Mouse (Mus musculus): ENCODE results near the gene Nup205.

Gene Nup205

DNA sequence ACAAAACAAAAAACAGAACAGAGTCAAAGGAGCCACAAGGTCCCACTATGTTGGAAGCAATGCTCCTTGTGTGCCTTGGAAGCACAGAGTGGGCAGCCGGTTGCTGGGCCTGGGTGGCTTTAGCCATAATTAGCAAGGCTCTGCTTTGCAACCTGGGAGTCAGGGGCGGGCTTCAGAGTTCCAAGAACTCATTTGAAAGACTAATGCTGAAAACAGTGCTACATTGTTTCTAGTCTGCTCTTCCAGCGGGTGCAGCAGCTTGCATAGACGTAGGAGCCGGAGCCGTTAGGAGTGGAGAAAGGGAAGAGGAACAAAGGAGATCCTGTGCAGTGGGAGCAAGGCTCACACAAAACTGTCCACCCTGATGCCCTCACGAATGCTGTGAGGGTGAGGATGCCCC is 111.7 kb downstream of the Nup205 start:
- no peak for DNase-seq

DNA sequence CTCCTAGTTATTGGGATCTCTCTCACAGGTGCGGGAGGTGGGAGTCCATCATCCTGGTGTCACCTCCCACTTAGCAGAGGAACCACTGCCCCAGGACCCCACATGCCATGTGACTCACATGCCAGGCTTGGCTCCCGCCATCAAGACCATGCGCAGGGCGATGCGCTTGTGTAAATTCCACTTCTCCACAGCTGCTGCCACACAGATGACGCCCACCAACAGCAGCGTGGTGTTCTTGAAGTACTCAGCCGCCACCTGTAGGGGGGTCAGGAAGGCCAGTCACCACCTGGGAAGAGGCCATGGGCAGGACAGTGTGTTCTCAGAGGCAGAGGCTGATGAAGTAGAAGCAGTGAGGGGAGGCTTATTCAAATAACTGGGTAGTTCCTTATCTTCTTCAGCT is 112.5 kb downstream of the Nup205 start:
- DNase-seq, result no peak

DNA sequence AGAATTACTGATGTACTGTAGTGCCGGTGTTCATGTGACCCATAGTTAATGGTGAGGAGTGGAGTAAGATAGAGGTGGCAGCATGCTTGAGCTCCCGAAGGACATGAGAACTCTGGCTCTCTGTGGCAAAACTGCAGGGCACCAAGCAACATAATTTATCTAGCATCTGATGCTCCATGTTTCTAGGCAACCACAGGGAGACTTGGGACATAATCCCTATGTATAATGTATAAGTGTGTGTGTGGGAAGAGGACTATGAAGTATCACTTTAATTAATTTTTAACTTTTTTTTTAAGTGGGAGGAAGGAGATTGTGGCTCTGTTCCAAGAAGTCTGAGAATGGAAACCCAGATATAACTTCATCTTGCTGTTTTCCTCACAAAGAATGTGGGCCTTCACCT is 117.7 kb downstream of the Nup205 start:
- no peak for DNase-seq

DNA sequence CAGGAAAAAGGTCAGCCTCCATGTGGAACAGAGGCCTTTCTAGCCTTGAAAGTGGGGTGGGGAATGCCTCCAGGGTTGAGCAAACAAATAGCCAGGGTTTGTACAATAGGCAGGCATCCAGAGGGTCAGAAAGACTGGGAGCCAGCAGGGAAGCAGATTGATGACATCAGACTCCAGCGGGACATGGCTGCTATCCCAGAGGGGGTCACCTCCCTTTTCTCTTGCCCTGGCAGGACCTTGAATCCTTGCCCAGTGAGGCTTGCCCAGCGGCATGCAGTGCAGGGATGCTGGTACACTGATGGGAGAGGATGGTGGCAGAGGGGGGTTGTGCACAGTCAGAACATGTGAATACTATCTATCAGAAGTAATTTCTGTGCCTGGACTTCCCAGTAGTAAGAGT is 119.8 kb downstream of the Nup205 start:
- DNase-seq, result no peak
